Mouse (Mus musculus): ENCODE measurements around the gene Tmem131.
"Not testable (repeated sequence)": the region's sequence is repeated elsewhere in the genome, so short reads cannot be mapped to it uniquely, and the experiment has no call there.

Gene Tmem131

GRCm38 (mm10) chr1:36835593-36835992, 107.9 kb downstream of the Tmem131 start:
- DNase-seq (ENCODE audit: low spot score in 2 of 2), result no peak

GRCm38 (mm10) chr1:36834090-36834489, 109.4 kb downstream of the Tmem131 start:
- no peak for DNase-seq (ENCODE audit: low spot score in 2 of 2)

- no peak for DNase-seq (ENCODE audit: low spot score in 2 of 2)
Observed at GRCm38 (mm10) chr1:36830913-36831866, 112.3 kb downstream of the Tmem131 start.

GRCm38 (mm10) chr1:36824356-36824755, 119.1 kb downstream of the Tmem131 start:
- DNase-seq (ENCODE audit: low spot score in 2 of 2), result no peak

GRCm38 (mm10) chr1:36821918-36822317, 121.5 kb downstream of the Tmem131 start:
- not testable (repeated sequence) for DNase-seq (ENCODE audit: low spot score in 2 of 2)

- DNase-seq (ENCODE audit: low spot score in 2 of 2), result no peak
Observed at GRCm38 (mm10) chr1:36815166-36815565, 128.3 kb downstream of the Tmem131 start.

- DNase-seq (ENCODE audit: low spot score in 2 of 2), result no peak
Observed at GRCm38 (mm10) chr1:36814271-36814903, 129.1 kb downstream of the Tmem131 start.

GRCm38 (mm10) chr1:36813415-36813814, 130.1 kb downstream of the Tmem131 start:
- DNase-seq (ENCODE audit: low spot score in 2 of 2), result peak in 1 of 2 experiments; percentile 81

GRCm38 (mm10) chr1:36811806-36812205, 131.7 kb downstream of the Tmem131 start:
- no peak for DNase-seq (ENCODE audit: low spot score in 2 of 2)

GRCm38 (mm10) chr1:36807782-36808565, 135.5 kb downstream of the Tmem131 start:
- peak in 1 of 2 experiments; percentile 44 for DNase-seq (ENCODE audit: low spot score in 2 of 2)

GRCm38 (mm10) chr1:36807086-36807485, 136.4 kb downstream of the Tmem131 start:
- DNase-seq (ENCODE audit: low spot score in 2 of 2), result no peak

GRCm38 (mm10) chr1:36806181-36806905, 137.1 kb downstream of the Tmem131 start:
- DNase-seq (ENCODE audit: low spot score in 2 of 2), result no peak

- no peak for DNase-seq (ENCODE audit: low spot score in 2 of 2)
Observed at GRCm38 (mm10) chr1:36804833-36805232, 138.6 kb downstream of the Tmem131 start.

GRCm38 (mm10) chr1:36804259-36804658, 139.2 kb downstream of the Tmem131 start:
- DNase-seq (ENCODE audit: low spot score in 2 of 2), result no peak

- DNase-seq (ENCODE audit: low spot score in 2 of 2), result no peak
Observed at GRCm38 (mm10) chr1:36800379-36801011, 143.0 kb downstream of the Tmem131 start.

GRCm38 (mm10) chr1:36797481-36797880, 146.0 kb downstream of the Tmem131 start:
- peak; percentile 64 to 84 for DNase-seq (ENCODE audit: low spot score in 2 of 2)

GRCm38 (mm10) chr1:36796711-36797110, 146.8 kb downstream of the Tmem131 start:
- DNase-seq (ENCODE audit: low spot score in 2 of 2), result no peak

GRCm38 (mm10) chr1:36789416-36789815, 154.1 kb downstream of the Tmem131 start:
- DNase-seq (ENCODE audit: low spot score in 2 of 2), result no peak

- no peak for DNase-seq (ENCODE audit: low spot score in 2 of 2)
Observed at GRCm38 (mm10) chr1:36786377-36786776, 157.1 kb downstream of the Tmem131 start.

- DNase-seq (ENCODE audit: low spot score in 2 of 2), result peak in 1 of 2 experiments; percentile 39
Observed at GRCm38 (mm10) chr1:36785238-36785641, 158.2 kb downstream of the Tmem131 start.
